In the genomic region with DNA sequence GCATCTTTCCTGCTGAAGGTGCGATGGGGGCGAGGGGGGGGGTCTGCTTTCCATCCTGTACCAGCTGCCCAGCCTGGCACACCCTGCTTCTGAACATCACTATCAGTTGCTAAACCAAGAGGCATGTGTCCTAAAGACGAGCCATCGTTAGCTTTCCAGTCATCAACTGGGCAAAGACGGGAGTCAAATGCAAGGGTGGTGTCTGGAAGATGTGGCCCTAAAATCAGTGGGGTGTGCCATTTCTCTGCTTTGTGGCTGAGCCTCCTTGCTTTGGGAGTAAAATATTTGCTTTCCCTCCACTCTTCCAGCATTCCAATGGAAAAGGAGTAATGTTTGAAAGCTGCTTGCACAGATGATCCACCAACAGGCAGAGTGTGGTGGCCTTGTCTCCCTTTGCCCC, we compare ENCODE assay signal across 18 mouse cellular contexts.
A peak's percentile ranks its signal among the peaks of the same experiment; 100 is the strongest.
DNase-seq lines count a peak whose midpoint lies in the region; ATAC-seq lines count a peak whose summit lies in the region.
"Had no signal": no experiment of that assay in that cellular context is flagged by ENCODE, and none has a peak within 500 bp of the region (broad histone marks: within the 10 kb centered on the region; RNA-seq: fewer than 3 reads in every experiment).

No protein-coding gene starts in this region.

- WGBS in kidney, embryonic 15.5 days: 52% methylated on average over 5 of the region's 5 CpGs
- 82% methylated on average over 5 of the region's 5 CpGs for WGBS in forebrain, embryonic 12.5 days

- H3K9ac ChIP-seq in kidney, embryonic 15.5 days: no peak overlapping the region
- no peak overlapping the region for H3K9ac ChIP-seq in forebrain, embryonic 12.5 days
- H3K9ac ChIP-seq: embryonic facial prominence, embryonic 12.5 days; embryonic facial prominence, embryonic 15.5 days; forebrain, embryonic 13.5 days; hindbrain, embryonic 12.5 days; hindbrain, embryonic 15.5 days had no signal

- H3K4me2 ChIP-seq in kidney, embryonic 15.5 days: 0 out of 2 replicates have a peak overlapping the region, but pooled peaks have one; percentile 27
- no peak overlapping the region for H3K4me2 ChIP-seq in forebrain, embryonic 12.5 days
- H3K4me2 ChIP-seq: embryonic facial prominence, embryonic 12.5 days; embryonic facial prominence, embryonic 15.5 days; forebrain, embryonic 13.5 days; hindbrain, embryonic 12.5 days; hindbrain, embryonic 15.5 days had no signal

- no peaks in the 10 kb centered on the region for H3K36me3 ChIP-seq in kidney, embryonic 15.5 days
- H3K36me3 ChIP-seq in forebrain, embryonic 12.5 days (replicated peaks): no peaks in the 10 kb centered on the region
- H3K36me3 ChIP-seq: embryonic facial prominence, embryonic 12.5 days; embryonic facial prominence, embryonic 15.5 days; hindbrain, embryonic 12.5 days; hindbrain, embryonic 15.5 days had no signal

- no peak for ATAC-seq in kidney, embryonic 15.5 days (replicated peaks; ENCODE audit: low FRiP score)
- ATAC-seq in forebrain, embryonic 12.5 days (ENCODE audit: low FRiP score): no peak
- ATAC-seq: forebrain, embryonic 13.5 days; forebrain, embryonic 16.5 days had no signal

- H3K9me3 ChIP-seq in kidney, embryonic 15.5 days (replicated peaks): no peaks in the 10 kb centered on the region
- H3K9me3 ChIP-seq in forebrain, embryonic 12.5 days: no peaks in the 10 kb centered on the region
- H3K9me3 ChIP-seq: embryonic facial prominence, embryonic 12.5 days; embryonic facial prominence, embryonic 15.5 days; forebrain, embryonic 13.5 days; hindbrain, embryonic 12.5 days; hindbrain, embryonic 15.5 days had no signal

- H3K4me1 ChIP-seq in kidney, embryonic 15.5 days: peaks cover 18% of the 10 kb centered on the region
- H3K4me1 ChIP-seq in forebrain, embryonic 12.5 days: peaks cover 2% of the 10 kb centered on the region
- H3K4me1 ChIP-seq: embryonic facial prominence, embryonic 12.5 days; embryonic facial prominence, embryonic 15.5 days had no signal

- peaks cover 26% of the 10 kb centered on the region for H3K27me3 ChIP-seq in kidney, embryonic 15.5 days
- H3K27me3 ChIP-seq in forebrain, embryonic 12.5 days: peaks cover 5% of the 10 kb centered on the region; the same call in 1 of the 2 replicates
- H3K27me3 ChIP-seq: embryonic facial prominence, embryonic 12.5 days; embryonic facial prominence, embryonic 15.5 days; forebrain, embryonic 13.5 days had no signal

- intact Hi-C loops in heart, postnatal 14 days (cut with DNase I): no loop called here

- no peak overlapping the region for H3K4me3 ChIP-seq in kidney, embryonic 15.5 days (replicated peaks)
- no peak overlapping the region for H3K4me3 ChIP-seq in forebrain, embryonic 12.5 days (replicated peaks)
- H3K4me3 ChIP-seq: embryonic facial prominence, embryonic 12.5 days; embryonic facial prominence, embryonic 15.5 days; forebrain, embryonic 13.5 days; gastrocnemius, adult 2 months; hindbrain, embryonic 12.5 days; hindbrain, embryonic 15.5 days had no signal

- DNase-seq in heart, adult 11 months: peak; percentile 68
- DNase-seq in heart, postnatal 14 days: no peak
- DNase-seq in kidney, postnatal 10 days: no peak
- peak; percentile 3 for DNase-seq in yolk sac, embryonic 10.5 days (ENCODE audit: low spot score)
- DNase-seq: cerebellum, adult 18-20 months; cerebellum, adult 9-10 months; gastrocnemius, adult 2 months; gastrocnemius, postnatal 14 days; heart, adult 18-20 months; kidney, adult 2 months had no signal

- no peak overlapping the region for H3K27ac ChIP-seq in kidney, embryonic 15.5 days
- no peak overlapping the region for H3K27ac ChIP-seq in forebrain, embryonic 12.5 days
- H3K27ac ChIP-seq: embryonic facial prominence, embryonic 12.5 days; embryonic facial prominence, embryonic 15.5 days; forebrain, embryonic 13.5 days; gastrocnemius, adult 2 months; hindbrain, embryonic 12.5 days; hindbrain, embryonic 15.5 days had no signal

Comparison
In these comparisons a context has a peak if more than half of its experiments do, and no peak if none do; other contexts are left out.
1. DNase-seq: peak in heart, adult 11 months (single experiment) and yolk sac, embryonic 10.5 days (single experiment); none in heart, postnatal 14 days (0 of 2) and kidney, postnatal 10 days (single experiment).